Mouse (Mus musculus): ENCODE data around the gene Fam213a.

- TF ChIP-seq CTCF (IDR thresholded peaks at IDR 0.05; ENCODE audit: borderline replicate concordance, control insufficient read depth, extremely low read depth, insufficient read depth, low read length, poor library complexity) = no peak
- TF ChIP-seq POLR2A (IDR thresholded peaks at IDR 0.05; ENCODE audit: control insufficient read depth, extremely low read depth, insufficient read depth, low read length, poor library complexity) = no peak
Observed at GRCm38 (mm10) chr14:40964214-40964610, 49.4 kb downstream of the Fam213a start.
